8 mouse cellular contexts compared by ENCODE assay signal in the genomic region with DNA sequence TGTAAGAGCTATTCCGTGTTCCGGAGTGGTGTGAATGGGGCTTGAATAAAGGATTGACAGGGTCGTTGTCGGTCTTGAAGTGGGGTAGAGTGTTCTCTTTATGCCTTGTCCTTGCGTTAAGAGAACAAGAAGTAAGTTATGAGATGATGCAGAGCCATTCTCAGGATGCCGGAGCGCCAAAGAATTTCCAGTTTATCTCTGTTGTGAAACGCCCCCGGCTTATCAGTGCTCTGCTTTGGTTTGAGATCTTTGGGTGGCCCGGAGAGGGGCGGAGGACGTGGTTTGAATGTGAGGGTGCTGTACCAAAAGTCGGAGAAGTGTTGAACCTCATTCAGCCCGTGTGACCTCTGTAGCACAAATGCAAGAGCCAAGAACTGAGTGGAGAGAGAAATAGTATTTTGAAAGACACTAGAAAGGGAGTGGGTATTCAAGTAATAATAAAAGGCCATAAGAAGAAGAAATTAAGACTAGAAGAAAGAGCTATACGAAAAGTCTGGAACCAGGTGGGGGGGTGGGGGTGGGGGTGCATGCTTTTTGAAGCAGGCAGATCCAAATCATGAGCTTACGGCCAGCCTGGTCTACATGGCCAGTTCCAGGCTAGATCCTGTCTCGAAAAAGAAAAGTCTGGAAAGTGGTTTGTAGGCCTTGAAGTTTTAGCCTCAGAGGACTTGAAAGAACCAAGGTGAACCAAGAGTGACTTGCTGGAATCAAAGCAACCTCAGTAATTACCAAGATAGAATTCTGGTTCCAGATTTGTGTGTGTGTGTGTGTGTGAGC. TPM values are rescaled to one million over a fixed set of nuclear protein-coding genes. Genes with fewer than 3 reads are reported as not detected.
A peak's percentile ranks its signal among the peaks of the same experiment; 100 is the strongest.
DNase-seq lines count a peak whose midpoint lies in the region; ATAC-seq and TF ChIP-seq lines count a peak whose summit lies in the region.

No protein-coding gene starts in this region.

- H3K9ac ChIP-seq in hindbrain, embryonic 16.5 days (ENCODE audit: low read depth, low read length), result peak overlapping the region; percentile 46

- peak overlapping the region; percentile 68 for H3K27ac ChIP-seq in hindbrain, embryonic 16.5 days (ENCODE audit: low read depth, low read length)

- no peaks in the 10 kb centered on the region for H3K27me3 ChIP-seq in hindbrain, embryonic 16.5 days (replicated peaks; ENCODE audit: control insufficient read depth, insufficient read depth, low read length)

- no peaks in the 10 kb centered on the region for H3K36me3 ChIP-seq in hindbrain, embryonic 16.5 days (ENCODE audit: control insufficient read depth, insufficient read depth, low read length)

- peaks cover 22% of the 10 kb centered on the region for H3K4me1 ChIP-seq in hindbrain, embryonic 16.5 days (ENCODE audit: control insufficient read depth, insufficient read depth, low read depth, low read length)
- peaks cover 5% of the 10 kb centered on the region for H3K4me1 ChIP-seq in lung, adult 2 months (ENCODE audit: control insufficient read depth, insufficient read depth, low read length)

- no peak for TF ChIP-seq POLR2A in lung, adult 2 months (IDR thresholded peaks at IDR 0.05; ENCODE audit: borderline replicate concordance, extremely low read depth, low read depth, low read length)

- ATAC-seq in hindbrain, embryonic 16.5 days, result peak; percentile 2; the same call in 1 of the 2 replicates

- peak overlapping the region; percentile 98 for H3K4me3 ChIP-seq in hindbrain, embryonic 16.5 days (ENCODE audit: low read length)
- H3K4me3 ChIP-seq in lung, adult 2 months (replicated peaks; ENCODE audit: extremely low read depth, low read depth, low read length), result peak overlapping the region; percentile 71

- WGBS in hindbrain, embryonic 16.5 days, result 5% methylated on average over 17 of the region's 17 CpGs
- 5% methylated on average over 17 of the region's 17 CpGs for WGBS in lung, adult 2 months

- DNase-seq in adrenal gland, adult 8-10 months, result peak; percentile 33
- no peak for DNase-seq in adrenal gland, postnatal 25 days
- DNase-seq in spleen, adult 18-20 months, result peak; percentile 17 to 26
- DNase-seq in spleen, postnatal 4 days (ENCODE audit: low spot score in 2 of 2), result no peak
- DNase-seq in lung, adult 2 months, result peak; percentile 58
- peak; percentile 21 for DNase-seq in ovary, postnatal 10 days (ENCODE audit: low spot score)
- no peak for DNase-seq in T-cell, adult 2 months (ENCODE audit: low spot score)

- TF ChIP-seq CTCF in lung, adult 2 months (IDR thresholded peaks at IDR 0.05; ENCODE audit: insufficient read depth, low read length), result no peak

- no peaks in the 10 kb centered on the region for H3K9me3 ChIP-seq in hindbrain, embryonic 16.5 days (ENCODE audit: control insufficient read depth, low read length)

- H3K4me2 ChIP-seq in hindbrain, embryonic 16.5 days (ENCODE audit: low read length), result peak overlapping the region; percentile 78

RNA-seq across cellular contexts. Expression of gene Kat7, which starts 0.8 kb away (rescaled TPM):
- 10 to 100 TPM; 50.4 to 86.8 (median 73.7) TPM for total RNA-seq in adrenal gland, adult 8-10 months (2022)
- total RNA-seq in adrenal gland, postnatal 25 days (2021), result 51.7 and 58.0 TPM in 2 replicates
- polyA plus RNA-seq in hindbrain, embryonic 16.5 days (2015; fragmentation: Nextera tagmentation; extraction: Ambion mirVana), result 61.5 and 67.2 TPM in 2 replicates
- 21.5 and 37.2 TPM in 2 replicates for polyA plus RNA-seq in lung, adult 2 months (2012; rRNA removed)

RNA-seq across cellular contexts. Expression of gene Fam117a, which starts 26.0 kb away (rescaled TPM):
- 10 to 100 TPM; 14.7 to 21.4 (median 18.0) TPM for total RNA-seq in adrenal gland, adult 8-10 months (2022)
- total RNA-seq in adrenal gland, postnatal 25 days (2021), result 13.7 and 13.8 TPM in 2 replicates
- polyA plus RNA-seq in hindbrain, embryonic 16.5 days (2015; fragmentation: Nextera tagmentation; extraction: Ambion mirVana), result 3.0 and 3.1 TPM in 2 replicates
- polyA plus RNA-seq in lung, adult 2 months (2012; rRNA removed), result 55.8 and 59.8 TPM in 2 replicates

RNA-seq across cellular contexts. Expression of gene Tac4, which starts 49.5 kb away (rescaled TPM):
- total RNA-seq in adrenal gland, adult 8-10 months (2022), result not detected
- not detected in 2 replicates for total RNA-seq in adrenal gland, postnatal 25 days (2021)
- not detected in 2 replicates for polyA plus RNA-seq in hindbrain, embryonic 16.5 days (2015; fragmentation: Nextera tagmentation; extraction: Ambion mirVana)
- 0.09 and 0.12 TPM in 2 replicates for polyA plus RNA-seq in lung, adult 2 months (2012; rRNA removed)

Comparison
In these comparisons a context has a peak if more than half of its experiments do, and no peak if none do; other contexts are left out.
1. DNase-seq: peak in adrenal gland, adult 8-10 months (single experiment), spleen, adult 18-20 months (2 of 2), lung, adult 2 months (single experiment) and ovary, postnatal 10 days (single experiment); none in adrenal gland, postnatal 25 days (single experiment), spleen, postnatal 4 days (0 of 2) and T-cell, adult 2 months (single experiment).